Mouse (Mus musculus) ES-Bruce4 (cell line): Measurements from ENCODE around the gene Scamp4.
A peak's percentile ranks its signal among the peaks of the same experiment; 100 is the strongest.

Source experiments
- CTCF ChIP-seq: IDR thresholded peaks from one replicate; pipeline ENCODE4 v1.8.1; 2011; ENCODE audit warnings: low read depth, low read length
- POLR2A ChIP-seq: IDR thresholded peaks from one replicate; pipeline ENCODE4 v1.8.1; 2011; ENCODE audit warnings: low read length; ENCODE audit not compliant: insufficient read depth

GRCm38 (mm10) chr10:80619465-80620244 is 17.0 kb downstream of the Scamp4 start:
- TF ChIP-seq CTCF: no peak
- TF ChIP-seq POLR2A: peak; percentile 70
